Mouse (Mus musculus) megakaryocyte, embryonic 14.5 days (primary cell): Measurements from ENCODE around the gene Tbc1d9b.

Experiments used
- FLI1 ChIP-seq: IDR thresholded peaks from 2 replicates; pipeline ENCODE4 v1.6.1; 2012; ENCODE audit warnings: low read length, inconsistent platforms, mixed read lengths
- GATA1 ChIP-seq: IDR thresholded peaks from 3 replicates; pipeline ENCODE4 v1.6.1; 2012; ENCODE audit warnings: mixed read lengths, low read length, inconsistent platforms, borderline replicate concordance

DNA sequence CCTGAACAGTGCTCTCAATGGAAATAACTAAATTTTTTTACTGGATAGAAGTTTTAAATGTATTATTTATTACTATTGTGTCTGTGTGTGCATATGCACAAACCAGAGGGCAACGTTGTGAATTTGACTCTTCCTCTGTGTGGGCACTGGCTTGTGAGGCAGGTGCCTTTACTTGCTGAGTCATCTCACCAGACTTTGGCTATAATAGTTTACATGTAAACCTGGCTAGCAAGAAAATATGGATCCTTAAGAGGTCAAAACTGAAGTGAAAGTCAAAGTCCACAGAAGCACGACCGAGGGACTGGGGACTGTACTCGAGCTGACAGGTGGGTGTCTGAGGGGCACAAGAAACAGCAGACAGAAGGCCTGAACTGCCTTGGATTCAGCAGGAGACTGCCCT, 51.5 kb downstream of the Tbc1d9b start:
- TF ChIP-seq GATA1 (no peak), FLI1 (no peak)
